Mouse (Mus musculus) testis, adult 2 months (tissue): Measurements from ENCODE around the gene Fxyd1.

ENCODE experiments used
- CTCF ChIP-seq: fragments of 200-500 bp; IDR thresholded peaks from 2 replicates; pipeline ENCODE4 v1.5.1; 2012; ENCODE audit warnings: low read depth, mild to moderate bottlenecking, inconsistent platforms, low read length, moderate library complexity; ENCODE audit not compliant: control insufficient read depth, insufficient read depth, insufficient replicate concordance
- POLR2A ChIP-seq: fragments of 200-500 bp; IDR thresholded peaks from 2 replicates; pipeline ENCODE4 v1.6.1; 2012; ENCODE audit warnings: low read depth, mild to moderate bottlenecking, inconsistent platforms, low read length, moderate library complexity; ENCODE audit not compliant: control insufficient read depth

- TF ChIP-seq POLR2A = no peak
- TF ChIP-seq CTCF = no peak
Measured at GRCm38 (mm10) chr7:31077470-31077869, 20.5 kb upstream of the Fxyd1 start.
